Mouse (Mus musculus): ENCODE measurements around the gene Hoxd10.
A peak's percentile ranks its signal among the peaks of the same experiment; 100 is the strongest.

The Hoxd10 gene

DNA sequence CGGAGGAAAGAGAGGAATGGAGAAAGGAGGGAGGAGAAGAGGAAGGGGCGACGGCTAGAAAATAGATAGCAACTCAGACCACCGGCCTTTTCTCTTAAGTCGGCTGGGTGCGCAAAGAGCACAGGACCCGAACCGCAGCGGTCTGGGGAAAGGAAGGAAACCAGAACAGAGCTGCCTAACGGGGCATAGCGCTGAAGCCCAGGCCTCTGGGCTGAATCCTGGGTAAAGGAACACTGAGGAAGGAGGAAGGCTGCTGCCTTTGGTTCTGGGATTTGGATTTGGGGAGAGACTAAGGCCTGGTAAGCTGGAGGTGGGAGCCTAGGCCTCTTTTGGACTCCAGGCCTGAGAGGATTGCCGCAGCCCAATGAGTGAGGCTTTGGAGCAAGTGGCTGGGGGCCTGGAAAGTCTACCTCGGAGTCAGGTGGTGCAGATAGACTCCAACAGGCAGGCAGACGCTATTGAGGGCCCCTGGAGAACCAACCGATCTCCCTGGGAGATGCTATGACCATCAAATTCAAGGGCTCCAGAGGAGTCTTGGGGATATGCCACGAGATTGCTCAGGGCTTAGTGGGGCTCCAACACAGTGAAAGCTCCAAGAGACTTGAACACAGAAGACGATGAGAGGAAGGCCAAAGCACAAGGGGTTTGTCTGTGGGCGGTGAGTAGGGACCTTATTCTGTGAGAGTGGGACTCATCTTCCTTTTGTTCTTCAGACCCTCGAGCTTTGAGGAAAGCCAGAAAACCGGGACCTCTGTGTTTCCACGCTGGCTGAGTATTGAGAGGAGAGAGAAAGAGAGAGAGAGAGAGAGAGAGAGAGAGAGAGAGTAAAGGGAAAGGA is 10.9 kb upstream of the Hoxd10 start:
- no peak for DNase-seq (ENCODE audit: low spot score)

DNA sequence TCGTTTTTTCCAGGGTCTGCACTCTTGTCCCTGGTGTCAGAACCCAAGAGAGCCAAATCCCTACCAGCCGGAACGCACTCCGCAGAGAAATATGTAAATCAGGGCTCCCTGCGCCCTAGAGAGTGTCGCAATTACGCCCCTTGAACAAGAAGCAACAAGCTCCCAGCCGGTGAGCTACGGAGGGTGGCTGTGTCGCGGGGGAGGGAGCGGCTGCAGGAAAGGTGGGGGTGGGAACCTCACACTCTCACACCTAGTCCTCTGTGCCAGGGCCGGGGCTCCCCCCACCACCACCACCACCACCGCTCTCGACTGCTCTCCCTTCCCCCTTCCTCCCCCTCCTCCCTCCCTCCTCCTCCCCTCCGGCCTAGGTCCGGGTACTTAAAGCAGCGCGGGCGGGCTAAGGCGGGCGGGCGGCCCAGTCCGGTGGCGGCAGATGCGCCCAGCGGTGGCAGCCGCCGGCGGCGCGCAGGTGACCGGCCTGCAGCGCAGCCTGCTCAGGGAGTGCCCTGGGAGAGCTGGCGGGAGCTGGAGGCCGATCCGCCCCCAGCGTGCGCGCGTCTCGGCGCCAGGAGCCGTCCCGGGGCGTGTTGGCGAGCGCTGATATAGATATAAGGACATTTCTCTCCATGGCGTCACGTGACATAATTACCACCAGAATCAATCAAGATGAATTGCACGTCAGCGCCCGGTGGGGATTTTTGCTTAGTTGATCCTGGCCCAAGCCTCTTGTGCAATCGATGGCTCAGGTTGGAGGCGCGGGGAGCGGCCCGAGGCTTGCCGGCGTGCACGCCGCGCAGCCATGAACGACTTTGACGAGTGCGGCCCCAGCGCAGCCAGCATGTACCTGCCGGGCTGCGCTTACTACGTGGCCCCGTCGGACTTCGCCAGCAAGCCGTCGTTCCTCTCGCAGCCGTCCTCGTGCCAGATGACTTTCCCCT is 9.9 kb upstream of the Hoxd10 start:
- DNase-seq (ENCODE audit: low spot score): no peak

DNA sequence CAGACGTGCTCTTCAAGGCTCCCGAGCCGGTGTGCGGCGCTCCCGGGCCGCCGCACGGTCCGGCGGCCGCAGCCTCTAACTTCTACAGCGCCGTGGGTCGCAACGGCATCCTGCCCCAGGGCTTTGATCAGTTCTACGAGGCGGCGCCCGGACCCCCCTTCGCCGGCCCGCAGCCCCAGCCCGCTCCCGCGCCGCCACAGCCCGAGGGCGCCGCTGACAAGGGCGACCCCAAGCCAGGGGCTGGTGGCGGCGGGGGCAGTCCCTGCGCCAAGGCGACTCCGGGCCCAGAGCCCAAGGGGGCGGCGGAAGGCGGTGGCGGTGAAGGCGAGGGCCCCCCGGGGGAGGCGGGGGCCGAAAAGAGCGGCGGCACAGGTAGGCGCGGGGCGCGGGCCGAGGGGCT is 8.9 kb upstream of the Hoxd10 start:
- no peak for DNase-seq (ENCODE audit: low spot score)

DNA sequence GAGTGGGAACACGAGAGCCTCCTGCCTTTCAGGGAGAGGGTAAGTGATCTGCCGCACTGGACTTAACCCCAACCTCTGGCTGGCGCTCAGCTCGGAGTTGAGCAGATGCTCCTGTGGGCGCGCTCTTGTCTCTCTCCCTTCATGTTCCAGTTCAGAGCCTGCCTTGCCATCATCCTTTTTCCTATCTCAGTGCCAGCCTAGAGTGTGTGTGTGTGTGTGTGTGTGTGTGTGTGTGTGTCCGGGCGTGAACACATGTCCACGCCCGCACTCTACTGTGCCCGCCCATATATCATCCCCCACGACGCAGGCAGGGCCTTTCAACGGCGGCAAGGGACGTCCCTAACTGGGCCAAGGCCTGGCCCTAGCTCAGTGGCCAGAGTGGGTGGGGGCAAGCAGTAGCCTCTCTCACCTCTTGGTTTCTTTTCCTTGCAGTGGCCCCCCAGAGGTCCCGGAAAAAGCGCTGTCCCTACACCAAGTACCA is 8.2 kb upstream of the Hoxd10 start:
- DNase-seq (ENCODE audit: low spot score): no peak

DNA sequence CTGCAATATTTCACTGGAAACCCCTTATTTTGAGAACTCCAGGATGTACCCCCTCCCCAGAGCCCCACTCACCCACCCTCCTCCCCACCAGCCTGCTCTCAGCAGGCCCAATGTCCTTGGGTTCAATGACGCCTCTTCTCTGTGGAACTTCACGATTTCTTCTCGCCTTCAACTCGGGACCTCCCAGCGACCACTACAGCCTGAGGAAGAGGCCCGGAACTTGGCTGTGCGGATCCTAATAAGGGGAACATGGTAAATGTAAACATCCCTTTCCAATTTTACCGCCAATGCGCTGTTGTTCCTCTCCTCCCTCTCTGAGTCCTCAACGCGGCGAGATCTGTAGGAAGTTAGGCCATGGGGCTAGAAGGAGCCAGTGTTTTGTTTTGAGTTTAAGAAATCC is 7.6 kb upstream of the Hoxd10 start:
- no peak for DNase-seq (ENCODE audit: low spot score)

DNA sequence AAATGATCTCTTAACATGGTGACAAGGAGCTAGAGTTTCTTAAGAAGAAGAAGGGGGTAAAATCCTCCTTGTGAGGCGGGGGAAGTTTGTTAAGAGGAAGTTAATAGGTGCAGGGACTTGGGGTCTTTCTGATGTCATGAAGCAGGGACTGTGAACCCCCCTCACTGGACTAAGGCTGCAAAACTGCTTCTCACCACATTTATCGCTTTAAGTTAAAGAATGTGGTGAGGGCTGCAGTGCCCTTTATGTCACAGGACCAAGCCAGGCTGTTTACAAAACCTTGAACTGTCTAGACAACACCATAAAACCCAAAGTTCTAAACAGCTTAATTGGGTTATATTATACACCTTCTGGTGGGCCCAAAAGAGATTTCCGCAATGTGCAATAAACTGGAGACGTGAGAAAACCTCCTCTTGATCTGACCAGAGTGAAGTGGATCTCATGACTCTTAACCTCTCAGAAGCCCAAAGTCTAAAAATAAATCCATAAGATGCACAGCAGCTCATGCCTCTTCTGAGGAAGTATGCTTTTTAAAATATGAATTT is 6.6 kb upstream of the Hoxd10 start:
- no peak for DNase-seq (ENCODE audit: low spot score)

DNA sequence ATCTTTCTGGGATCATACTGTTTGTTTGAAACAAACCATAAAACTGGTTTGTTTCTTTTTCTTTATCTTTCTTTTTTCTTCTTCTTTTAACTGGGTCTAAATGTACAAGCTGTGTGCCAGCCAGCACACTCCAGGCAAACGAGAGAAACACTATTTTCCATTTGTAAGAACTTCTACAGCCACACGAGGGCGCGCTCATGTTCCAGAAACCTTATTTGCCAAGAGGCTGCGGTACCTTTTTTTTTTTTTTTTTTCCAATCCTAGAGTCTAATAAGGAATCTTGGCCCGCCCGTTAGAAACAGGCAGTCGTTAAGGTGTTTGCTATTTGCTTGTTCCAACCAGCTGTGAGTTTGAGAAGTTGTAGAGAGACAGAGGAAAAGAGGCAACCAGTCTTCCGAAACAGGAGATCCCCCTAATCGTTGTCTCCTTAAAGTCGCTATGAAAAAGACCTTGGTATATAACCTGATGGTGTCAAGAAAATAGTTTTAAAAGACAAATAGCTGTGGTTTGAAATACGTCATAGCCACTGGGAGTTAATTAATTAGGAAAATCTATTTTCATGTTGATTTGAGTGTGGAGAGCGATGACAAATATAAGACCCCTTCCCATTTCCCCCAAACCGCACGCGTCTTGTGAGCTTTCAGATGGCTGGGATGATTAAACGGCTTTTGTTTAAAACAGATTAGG is 5.3 kb upstream of the Hoxd10 start:
- peak; percentile 93 for DNase-seq (ENCODE audit: low spot score)

DNA sequence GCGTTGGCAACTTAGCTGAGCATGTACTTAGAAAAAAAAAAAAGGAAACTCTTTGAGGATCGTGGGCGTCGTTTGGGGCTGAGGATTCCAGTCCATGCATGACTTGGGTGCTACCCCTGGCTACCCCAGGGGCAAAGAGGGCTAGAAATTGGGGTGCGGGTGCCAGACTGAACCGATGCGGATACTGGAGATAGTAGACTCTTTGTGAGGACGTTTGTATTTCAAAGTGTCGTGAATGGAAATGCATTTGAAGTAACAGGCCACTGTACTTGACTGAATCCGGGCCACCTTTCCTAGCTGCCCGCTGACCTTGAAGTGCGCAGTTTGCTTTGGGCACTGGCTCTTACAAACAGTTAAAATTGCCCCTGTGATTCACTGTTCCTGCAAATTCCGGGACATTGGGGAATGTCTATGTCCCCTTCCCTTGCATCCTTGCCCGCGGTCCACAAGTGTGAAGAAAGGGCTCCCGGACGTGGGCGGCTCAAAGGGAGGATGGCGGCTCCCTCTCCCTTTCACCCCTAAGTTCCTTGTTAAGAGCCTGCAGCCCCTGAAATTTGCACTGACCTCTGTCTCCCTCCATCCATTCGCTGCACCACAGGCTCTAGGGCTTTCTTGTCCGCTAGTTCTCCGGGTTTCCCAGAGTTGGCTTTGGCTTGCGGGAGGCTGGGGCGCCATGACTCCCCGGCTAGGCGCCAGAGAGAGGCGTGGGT is 4.6 kb upstream of the Hoxd10 start:
- no peak for DNase-seq (ENCODE audit: low spot score)

DNA sequence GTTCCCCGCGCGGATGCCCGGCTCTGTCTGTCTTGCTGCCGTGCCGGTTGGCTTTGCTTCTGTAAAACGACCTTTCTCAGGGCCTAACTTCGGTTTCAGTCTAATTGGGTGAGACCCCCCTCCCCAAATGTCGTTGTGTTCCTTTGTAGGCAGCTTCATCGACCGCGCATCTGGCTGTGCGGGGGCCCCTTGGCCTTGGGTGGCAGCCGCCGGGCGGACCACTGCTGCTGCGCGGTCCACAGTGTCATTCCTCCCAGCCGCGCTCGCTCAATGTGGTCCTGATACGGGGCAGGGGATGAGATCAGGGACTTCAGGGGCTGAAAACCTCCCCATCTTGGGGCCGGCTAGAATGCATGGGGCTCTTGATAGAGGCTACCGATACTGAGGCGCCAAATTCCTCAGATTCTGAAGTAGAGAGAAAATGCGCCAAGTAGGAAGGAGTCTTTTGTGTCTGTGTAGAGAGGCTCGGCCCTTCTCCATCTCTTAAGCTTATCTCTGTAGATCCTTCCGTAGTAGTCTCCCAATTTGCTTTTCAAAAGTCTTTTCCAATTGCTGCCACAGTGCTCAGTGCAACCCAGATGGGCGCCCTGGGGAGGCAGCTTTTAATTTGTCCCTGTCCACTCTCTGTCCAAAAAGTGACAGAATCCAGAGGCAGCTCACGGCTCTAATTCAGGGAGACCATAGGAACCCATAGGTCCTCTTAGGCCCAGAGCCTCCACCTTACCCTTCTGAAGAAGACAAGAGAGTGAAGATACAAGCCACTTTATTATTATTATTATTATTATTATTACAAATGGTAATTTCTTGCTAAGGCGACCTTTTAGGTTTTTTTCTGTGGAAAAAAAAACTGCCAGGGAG is 3.8 kb upstream of the Hoxd10 start:
- DNase-seq (ENCODE audit: low spot score): no peak

DNA sequence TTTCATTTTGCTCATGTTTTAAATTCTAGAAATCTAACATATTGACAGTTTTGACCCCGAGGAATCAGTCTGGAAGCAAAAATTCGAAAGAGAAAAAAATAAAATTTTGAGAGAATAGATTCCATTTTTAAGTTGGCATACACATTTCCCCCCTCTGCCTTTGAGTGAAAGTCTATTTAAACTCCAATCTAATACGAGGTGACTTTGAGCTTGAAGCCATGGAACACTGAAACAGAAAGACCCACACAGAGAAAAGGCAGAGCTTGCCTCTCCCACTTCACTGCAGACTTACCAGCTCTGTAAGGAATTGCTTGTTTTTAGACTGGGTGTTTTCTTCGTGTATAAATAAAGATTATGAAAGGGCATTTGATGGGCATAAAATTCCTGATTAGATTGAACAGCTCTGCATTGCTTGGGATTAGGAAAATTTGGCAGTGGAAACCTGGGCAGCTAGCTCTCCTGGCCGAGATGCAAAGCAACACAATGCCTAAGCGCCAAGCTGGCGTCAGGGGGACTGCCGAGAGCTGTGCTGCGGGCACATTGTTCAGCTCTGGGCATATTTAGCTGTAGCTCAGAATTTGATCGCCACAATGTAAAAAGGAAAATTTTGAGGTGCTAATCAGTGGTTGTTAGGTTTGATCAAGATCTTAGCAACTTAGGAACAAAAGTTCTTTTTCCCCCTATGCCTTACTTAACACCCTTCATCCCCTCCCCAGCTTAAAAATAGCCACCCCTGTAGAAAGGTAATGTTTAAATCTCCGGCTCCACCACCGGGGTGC is 2.7 kb upstream of the Hoxd10 start:
- DNase-seq (ENCODE audit: low spot score): no peak

DNA sequence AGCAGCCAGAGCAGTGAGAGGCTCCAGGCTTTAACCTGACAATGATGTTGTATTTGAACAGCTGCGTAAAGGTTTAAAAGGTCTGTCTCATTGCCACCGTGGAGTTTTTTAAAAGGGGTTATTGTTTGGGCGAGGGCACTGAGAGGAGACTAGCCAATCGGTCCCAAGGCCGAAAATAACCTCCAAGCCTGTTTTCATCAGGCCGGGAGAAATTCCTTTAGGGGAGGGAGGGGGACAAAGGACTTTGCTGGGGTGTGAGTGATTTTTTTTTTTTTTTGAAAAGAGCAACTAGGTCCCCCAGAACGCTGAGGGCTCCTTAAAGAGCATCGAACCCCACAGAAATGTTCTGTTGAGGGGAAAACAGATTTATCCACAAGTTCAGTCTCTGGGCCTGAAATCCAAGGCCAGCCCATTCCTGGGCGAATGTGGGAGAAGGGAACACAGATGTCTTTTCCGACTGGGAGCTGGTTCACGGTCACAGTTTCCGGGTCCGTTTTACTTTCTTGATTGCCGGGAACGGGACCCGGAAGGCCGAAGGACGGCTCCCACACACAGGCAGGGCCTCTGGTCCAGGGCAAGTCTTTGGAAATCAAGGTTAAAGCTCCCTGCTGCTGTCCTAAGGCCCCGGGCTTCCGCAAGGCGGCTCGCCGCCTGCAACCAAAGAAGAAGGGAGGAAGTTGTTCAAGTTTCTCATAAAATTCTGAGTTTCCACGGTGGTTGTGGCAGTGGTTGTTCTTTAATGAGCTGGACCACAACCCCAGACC is 2.0 kb upstream of the Hoxd10 start:
- no peak for DNase-seq (ENCODE audit: low spot score)

DNA sequence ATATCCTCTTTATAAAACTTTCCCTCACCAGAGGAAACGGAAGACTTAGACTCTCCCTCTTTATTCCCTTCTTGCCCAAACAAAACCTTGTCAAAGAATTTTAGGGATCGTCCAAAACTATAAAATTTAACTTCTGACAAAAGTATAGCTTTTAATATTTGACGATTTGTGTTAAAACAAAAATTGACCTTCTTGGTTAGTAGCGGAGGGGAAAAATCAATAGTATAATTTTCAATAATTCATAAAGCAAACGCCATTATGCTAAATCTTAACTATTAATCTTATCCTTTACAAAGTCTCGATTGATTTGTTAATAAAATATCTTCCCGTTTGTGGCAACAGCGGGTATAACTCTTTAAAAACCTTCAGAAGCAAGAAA is 1.4 kb upstream of the Hoxd10 start:
- no peak for DNase-seq (ENCODE audit: low spot score)

DNA sequence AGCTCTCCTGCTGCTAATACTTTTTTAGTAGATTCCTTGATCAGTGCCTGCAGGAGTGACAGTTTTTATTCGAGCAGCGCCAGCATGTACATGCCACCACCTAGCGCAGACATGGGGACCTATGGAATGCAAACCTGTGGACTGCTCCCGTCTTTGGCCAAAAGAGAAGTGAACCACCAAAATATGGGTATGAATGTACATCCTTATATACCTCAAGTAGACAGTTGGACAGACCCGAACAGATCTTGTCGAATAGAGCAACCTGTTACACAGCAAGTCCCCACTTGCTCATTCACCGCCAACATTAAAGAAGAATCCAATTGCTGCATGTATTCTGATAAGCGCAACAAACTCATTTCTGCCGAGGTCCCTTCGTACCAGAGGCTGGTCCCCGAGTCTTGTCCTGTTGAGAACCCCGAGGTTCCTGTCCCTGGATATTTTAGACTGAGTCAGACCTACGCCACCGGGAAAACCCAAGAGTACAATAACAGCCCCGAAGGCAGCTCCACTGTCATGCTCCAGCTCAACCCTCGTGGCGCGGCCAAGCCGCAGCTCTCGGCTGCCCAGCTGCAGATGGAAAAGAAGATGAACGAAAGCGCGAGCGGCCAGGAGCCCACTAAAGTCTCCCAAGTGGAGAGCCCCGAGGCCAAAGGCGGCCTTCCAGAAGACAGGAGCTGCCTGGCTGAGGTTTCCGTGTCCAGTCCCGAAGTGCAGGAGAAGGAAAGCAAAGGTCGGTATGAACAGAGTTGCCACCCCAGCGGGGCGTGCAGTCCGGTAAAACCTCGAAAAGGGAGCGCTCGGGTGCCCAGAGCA is 477 bp downstream of the Hoxd10 start:
- DNase-seq (ENCODE audit: low spot score): no peak

DNA sequence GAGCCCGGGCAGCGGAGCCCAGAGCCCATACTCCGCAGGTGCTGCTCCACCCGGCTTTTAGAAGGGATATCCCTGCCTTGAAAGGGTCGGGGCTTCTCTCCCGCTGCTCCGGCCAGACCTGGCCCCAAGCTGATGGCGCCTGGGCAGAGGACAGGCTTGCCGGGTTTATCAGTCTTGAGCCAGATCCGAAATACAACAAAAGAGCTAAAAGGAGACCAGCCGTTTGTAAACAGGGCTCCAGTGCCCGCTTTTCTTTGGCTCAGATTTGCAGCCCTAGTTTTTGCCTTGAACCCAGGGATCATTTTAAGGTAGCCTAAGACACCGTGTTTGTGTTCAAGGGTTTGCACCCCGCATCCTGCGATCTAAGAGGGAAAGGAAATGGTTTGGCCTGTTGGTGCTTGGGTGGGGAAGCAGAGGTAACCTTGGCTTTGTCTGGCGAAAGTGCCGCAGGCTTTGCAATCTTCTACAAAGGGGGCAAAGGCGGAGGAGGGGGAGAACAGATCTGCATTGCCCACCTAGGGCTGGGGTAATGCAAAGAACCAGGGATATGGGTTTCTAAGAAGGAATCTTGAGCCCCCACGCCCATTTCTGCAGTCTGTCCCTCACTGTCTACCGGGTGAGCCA is 1.2 kb downstream of the Hoxd10 start:
- no peak for DNase-seq (ENCODE audit: low spot score)

DNA sequence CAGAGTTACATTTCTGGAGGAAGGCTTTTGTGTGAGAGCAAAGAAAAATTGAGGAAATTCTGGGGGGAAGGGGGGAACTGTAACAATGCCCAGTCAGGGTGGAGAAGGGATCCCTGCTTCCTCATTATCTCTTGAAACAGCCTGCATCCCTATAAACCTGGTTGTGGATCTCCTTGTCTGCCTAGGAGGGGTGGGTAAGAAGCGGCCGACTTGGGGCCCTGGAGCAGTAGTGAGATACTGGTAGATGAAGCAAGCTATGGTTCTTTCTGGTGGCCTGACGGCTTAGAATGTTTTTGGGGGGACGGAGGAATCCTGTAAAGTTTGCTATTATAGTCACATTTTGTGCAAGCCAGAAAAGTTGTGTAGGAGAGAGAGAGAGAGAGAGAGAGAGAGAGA is 1.7 kb downstream of the Hoxd10 start:
- no peak for DNase-seq (ENCODE audit: low spot score)

DNA sequence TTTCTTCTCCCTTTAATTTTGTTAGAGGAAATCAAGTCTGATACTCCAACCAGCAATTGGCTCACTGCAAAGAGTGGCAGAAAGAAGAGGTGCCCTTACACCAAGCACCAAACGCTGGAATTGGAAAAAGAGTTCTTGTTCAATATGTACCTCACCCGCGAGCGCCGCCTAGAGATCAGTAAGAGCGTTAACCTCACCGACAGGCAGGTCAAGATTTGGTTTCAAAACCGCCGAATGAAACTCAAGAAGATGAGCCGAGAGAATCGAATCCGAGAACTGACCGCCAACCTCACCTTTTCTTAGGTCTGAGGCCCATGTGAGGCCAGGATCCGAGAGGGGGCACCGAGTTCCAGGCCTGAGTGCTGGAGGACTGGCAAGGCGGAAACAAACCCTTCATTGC is 2.3 kb downstream of the Hoxd10 start:
- DNase-seq (ENCODE audit: low spot score): peak; percentile 85

DNA sequence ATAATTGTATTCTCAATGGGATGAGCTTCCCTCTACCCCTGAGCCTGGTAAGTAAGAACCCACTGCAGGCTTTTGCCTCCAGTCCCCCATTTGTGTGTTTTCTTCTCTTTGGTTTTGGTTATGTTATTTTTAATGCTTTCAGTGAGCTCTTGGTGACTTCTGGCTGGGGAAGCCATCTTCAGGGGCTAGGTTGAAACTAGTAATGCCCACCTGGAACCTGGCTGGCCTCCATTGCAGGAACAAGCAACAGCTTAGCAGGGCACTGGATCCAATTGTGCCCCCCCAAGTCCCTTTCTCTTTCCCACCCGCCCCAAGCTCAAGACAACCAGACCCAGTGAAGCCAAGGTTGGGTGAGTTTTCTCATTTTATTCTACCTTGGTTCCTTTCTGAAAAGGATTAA is 3.7 kb downstream of the Hoxd10 start:
- no peak for DNase-seq (ENCODE audit: low spot score)

Data from embryo, embryonic 10.5 days (tissue).